Mouse (Mus musculus): Measurements from ENCODE around the gene Pkig.

The Pkig gene

GRCm38 (mm10) chr2:163710000-163710399 is 51.8 kb downstream of the Pkig start:
- no peak for DNase-seq (ENCODE audit: extremely low read depth, low read depth)

- DNase-seq (ENCODE audit: extremely low read depth, low read depth) = no peak
Measured at GRCm38 (mm10) chr2:163710606-163711159, 52.5 kb downstream of the Pkig start.

- no peak for DNase-seq (ENCODE audit: extremely low read depth, low read depth)
Measured at GRCm38 (mm10) chr2:163711368-163711868, 53.2 kb downstream of the Pkig start.

GRCm38 (mm10) chr2:163712473-163712872 is 54.3 kb downstream of the Pkig start:
- DNase-seq (ENCODE audit: extremely low read depth, low read depth) = no peak

- no peak for DNase-seq (ENCODE audit: extremely low read depth, low read depth)
Measured at GRCm38 (mm10) chr2:163712874-163713273, 54.7 kb downstream of the Pkig start.

- DNase-seq (ENCODE audit: extremely low read depth, low read depth) = no peak
Measured at GRCm38 (mm10) chr2:163713340-163713739, 55.2 kb downstream of the Pkig start.

GRCm38 (mm10) chr2:163716448-163716847 is 58.3 kb downstream of the Pkig start:
- no peak for DNase-seq (ENCODE audit: extremely low read depth, low read depth)

- DNase-seq (ENCODE audit: extremely low read depth, low read depth) = no peak
Measured at GRCm38 (mm10) chr2:163716853-163717252, 58.7 kb downstream of the Pkig start.

GRCm38 (mm10) chr2:163718526-163718925 is 60.3 kb downstream of the Pkig start:
- no peak for DNase-seq (ENCODE audit: extremely low read depth, low read depth)

GRCm38 (mm10) chr2:163718951-163719603 is 60.9 kb downstream of the Pkig start:
- DNase-seq (ENCODE audit: extremely low read depth, low read depth) = peak; percentile 49

GRCm38 (mm10) chr2:163719616-163720015 is 61.4 kb downstream of the Pkig start:
- no peak for DNase-seq (ENCODE audit: extremely low read depth, low read depth)

GRCm38 (mm10) chr2:163722550-163722949 is 64.4 kb downstream of the Pkig start:
- no peak for DNase-seq (ENCODE audit: extremely low read depth, low read depth)

GRCm38 (mm10) chr2:163726766-163727393 is 68.7 kb downstream of the Pkig start:
- no peak for DNase-seq (ENCODE audit: extremely low read depth, low read depth)

GRCm38 (mm10) chr2:163728300-163728699 is 70.1 kb downstream of the Pkig start:
- no peak for DNase-seq (ENCODE audit: extremely low read depth, low read depth)

- no peak for DNase-seq (ENCODE audit: extremely low read depth, low read depth)
Measured at GRCm38 (mm10) chr2:163732021-163732420, 73.8 kb downstream of the Pkig start.

- no peak for DNase-seq (ENCODE audit: extremely low read depth, low read depth)
Measured at GRCm38 (mm10) chr2:163735163-163735562, 77.0 kb downstream of the Pkig start.

- DNase-seq (ENCODE audit: extremely low read depth, low read depth) = peak; percentile 82
Measured at GRCm38 (mm10) chr2:163735980-163736379, 77.8 kb downstream of the Pkig start.

- DNase-seq (ENCODE audit: extremely low read depth, low read depth) = no peak
Measured at GRCm38 (mm10) chr2:163742656-163743055, 84.5 kb downstream of the Pkig start.

GRCm38 (mm10) chr2:163743357-163743756 is 85.2 kb downstream of the Pkig start:
- peak; percentile 61 for DNase-seq (ENCODE audit: extremely low read depth, low read depth)

- no peak for DNase-seq (ENCODE audit: extremely low read depth, low read depth)
Measured at GRCm38 (mm10) chr2:163744801-163745570, 86.8 kb downstream of the Pkig start.

- DNase-seq (ENCODE audit: extremely low read depth, low read depth) = no peak
Measured at GRCm38 (mm10) chr2:163749647-163750611, 91.7 kb downstream of the Pkig start, which contains the start of gene Ada. Gene Ada, minus strand, starts transcription at chr2:163750239.
